Mouse (Mus musculus): ENCODE results near the gene S100z. TPM values are rescaled to one million over a fixed set of nuclear protein-coding genes. Genes with fewer than 3 reads are reported as not detected.

Gene S100z
- polyA plus RNA-seq, 1 experiment from 2014 or later, result not detected

DNA sequence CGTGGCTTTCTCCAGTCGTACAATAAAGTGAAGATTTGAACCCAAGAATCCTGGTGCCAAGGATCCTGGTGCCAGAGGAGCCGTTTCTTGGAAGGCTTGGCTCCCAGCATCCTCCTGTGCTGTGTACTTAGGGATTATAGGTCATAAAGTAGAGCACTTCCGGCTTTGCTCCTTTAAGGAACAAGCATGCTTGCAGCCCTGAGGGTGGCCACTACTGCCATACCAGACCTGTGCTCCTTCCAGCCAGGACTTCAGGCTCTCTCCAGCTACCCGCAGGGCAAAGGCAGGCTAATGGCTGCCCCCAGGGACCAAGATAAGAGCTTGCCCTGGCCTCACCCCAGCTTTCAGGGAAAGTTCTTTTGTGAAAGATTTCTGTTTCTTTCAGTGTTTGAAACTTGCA is 14.8 kb upstream of the S100z start:
- no peak for ATAC-seq (ENCODE audit: low FRiP score)

DNA sequence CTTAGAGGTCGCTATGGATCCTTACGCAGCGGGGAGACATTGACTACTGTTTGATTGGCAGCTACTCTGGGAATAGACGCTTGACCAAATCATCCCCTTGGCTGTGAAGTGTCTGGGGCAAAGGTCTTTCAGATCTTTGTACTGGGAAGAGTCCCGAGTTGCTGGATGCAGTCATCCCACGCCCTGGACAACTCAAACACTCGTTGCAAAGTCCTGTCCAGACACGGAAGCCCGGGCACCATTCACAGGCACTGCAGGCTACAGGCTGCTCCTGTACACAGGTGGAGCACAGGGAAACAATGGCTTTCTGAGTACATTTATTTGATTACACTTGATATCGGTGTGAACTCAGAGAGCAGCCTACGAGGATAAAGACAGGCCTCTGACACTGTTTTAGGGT is 12.8 kb upstream of the S100z start:
- ATAC-seq (ENCODE audit: low FRiP score), result no peak
- Histone ChIP-seq H3K9me3 (replicated peaks) (no peaks in the 10 kb centered on the region), H3K27ac (replicated peaks) (no peak overlapping the region), H3K27me3 (replicated peaks) (no peaks in the 10 kb centered on the region), H3K4me2 (no peak overlapping the region), H3K4me3 (replicated peaks) (no peak overlapping the region), H3K4me1 (no peaks in the 10 kb centered on the region), H3K36me3 (no peaks in the 10 kb centered on the region), H3K9ac (replicated peaks) (no peak overlapping the region)
- WGBS, result 75% methylated on average over 11 of the region's 11 CpGs

More for the DNA sequence above, 14.8 kb upstream of the S100z start:
- Histone ChIP-seq H3K27ac (replicated peaks) (no peak overlapping the region), H3K4me3 (replicated peaks) (no peak overlapping the region), H3K4me1 (no peaks in the 10 kb centered on the region), H3K27me3 (replicated peaks) (no peaks in the 10 kb centered on the region), H3K9me3 (replicated peaks) (no peaks in the 10 kb centered on the region), H3K4me2 (no peak overlapping the region), H3K36me3 (no peaks in the 10 kb centered on the region), H3K9ac (replicated peaks) (no peak overlapping the region)
- WGBS, result 75% methylated on average over 5 of the region's 5 CpGs

- no peak overlapping the region for H3K4me2 ChIP-seq
- WGBS, result 66% methylated on average over 5 of the region's 5 CpGs
- no peak for ATAC-seq (ENCODE audit: low FRiP score)
- no peaks in the 10 kb centered on the region for H3K9me3 ChIP-seq (replicated peaks)
- H3K27ac ChIP-seq (replicated peaks), result no peak overlapping the region
- 0 out of 2 replicates have a peak, but pooled peaks cover 3% of the 10 kb centered on the region for H3K27me3 ChIP-seq (replicated peaks)
- H3K36me3 ChIP-seq, result no peaks in the 10 kb centered on the region
- H3K4me1 ChIP-seq, result no peaks in the 10 kb centered on the region
- H3K9ac ChIP-seq (replicated peaks), result no peak overlapping the region
- no peak overlapping the region for H3K4me3 ChIP-seq (replicated peaks)
Measured at GRCm38 (mm10) chr13:95484664-95485063, 6.1 kb upstream of the S100z start.

DNA sequence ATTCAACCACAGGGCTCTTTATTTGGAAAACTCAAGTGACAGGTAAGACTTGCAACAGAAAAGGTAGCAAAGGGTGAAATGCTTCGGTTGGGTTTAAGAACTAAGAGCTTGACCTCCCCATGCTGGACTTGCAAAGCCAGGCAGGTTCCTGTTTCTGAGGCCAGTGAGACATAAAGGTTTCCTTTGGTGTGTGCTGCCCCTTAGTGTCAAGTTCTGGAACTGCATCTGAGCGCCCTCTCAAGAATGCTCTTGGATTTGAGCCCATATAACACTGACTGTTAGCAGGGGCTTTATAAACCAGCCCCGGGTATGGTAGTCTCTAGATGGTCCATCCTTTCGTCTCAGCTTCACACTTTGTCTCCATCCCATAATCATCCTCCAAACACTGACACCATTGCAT is 2.9 kb upstream of the S100z start:
- no peak overlapping the region for H3K4me2 ChIP-seq
- H3K9me3 ChIP-seq (replicated peaks), result no peaks in the 10 kb centered on the region
- ATAC-seq (ENCODE audit: low FRiP score), result peak; percentile 77; the same call in 1 of the 2 replicates
- H3K4me3 ChIP-seq (replicated peaks), result no peak overlapping the region
- H3K4me1 ChIP-seq, result no peaks in the 10 kb centered on the region
- no peak overlapping the region for H3K9ac ChIP-seq (replicated peaks)
- H3K27ac ChIP-seq (replicated peaks), result no peak overlapping the region
- 16% methylated on average over 4 of the region's 4 CpGs for WGBS
- no peaks in the 10 kb centered on the region for H3K36me3 ChIP-seq
- H3K27me3 ChIP-seq (replicated peaks), result 0 out of 2 replicates have a peak, but pooled peaks cover 3% of the 10 kb centered on the region

DNA sequence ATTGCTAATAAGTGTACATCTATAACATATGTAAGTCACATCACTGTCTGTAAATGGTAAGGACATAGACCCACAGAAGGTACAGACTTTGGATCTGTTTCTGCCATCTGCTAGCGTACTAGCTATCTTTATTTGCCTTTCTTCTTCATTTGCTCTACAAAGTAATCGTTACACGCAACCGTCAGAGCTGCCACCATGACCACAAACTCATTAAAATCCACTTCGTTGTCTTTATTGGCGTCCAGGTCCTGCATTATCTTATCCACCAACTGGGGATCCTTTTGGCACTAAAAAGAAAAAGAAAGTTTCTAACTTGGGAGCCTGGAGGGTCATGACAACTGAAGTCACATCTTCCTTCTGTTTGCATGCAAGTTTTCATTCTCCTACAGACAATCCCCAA is 1.3 kb downstream of the S100z start:
- ATAC-seq (ENCODE audit: low FRiP score), result no peak
- H3K9ac ChIP-seq (replicated peaks), result no peak overlapping the region
- H3K4me1 ChIP-seq, result no peaks in the 10 kb centered on the region
- no peak overlapping the region for H3K27ac ChIP-seq (replicated peaks)
- H3K9me3 ChIP-seq (replicated peaks), result no peaks in the 10 kb centered on the region
- no peaks in the 10 kb centered on the region for H3K36me3 ChIP-seq
- WGBS, result 72% methylated on average over 6 of the region's 6 CpGs
- no peak overlapping the region for H3K4me3 ChIP-seq (replicated peaks)
- no peak overlapping the region for H3K4me2 ChIP-seq
- no peaks in the 10 kb centered on the region for H3K27me3 ChIP-seq (replicated peaks)

DNA sequence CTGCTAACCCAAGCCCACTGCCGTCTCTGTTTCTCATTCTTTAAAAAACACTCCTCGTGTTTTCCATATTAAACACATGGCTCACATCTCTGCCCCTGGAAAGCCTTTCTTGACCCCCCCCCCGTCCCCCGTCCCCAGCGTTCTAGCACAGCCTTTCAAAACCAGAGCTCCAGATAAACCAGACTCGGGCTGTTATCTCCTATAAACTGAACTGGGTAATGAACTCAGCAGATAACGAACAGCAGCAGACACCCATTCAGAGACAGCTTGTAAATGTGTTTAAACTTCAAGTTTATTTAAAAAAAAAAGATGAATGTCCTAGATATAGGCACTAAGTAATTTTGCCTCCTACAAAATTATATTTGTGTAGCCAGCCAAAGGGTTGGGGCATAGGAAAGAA is 3.4 kb downstream of the S100z start:
- no peak for ATAC-seq (ENCODE audit: low FRiP score)
- 75% methylated on average over 7 of the region's 7 CpGs for WGBS
- no peaks in the 10 kb centered on the region for H3K4me1 ChIP-seq
- H3K9me3 ChIP-seq (replicated peaks), result no peaks in the 10 kb centered on the region
- no peaks in the 10 kb centered on the region for H3K36me3 ChIP-seq
- H3K27me3 ChIP-seq (replicated peaks), result no peaks in the 10 kb centered on the region
- no peak overlapping the region for H3K27ac ChIP-seq (replicated peaks)
- H3K9ac ChIP-seq (replicated peaks), result no peak overlapping the region
- H3K4me3 ChIP-seq (replicated peaks), result no peak overlapping the region
- H3K4me2 ChIP-seq, result no peak overlapping the region

DNA sequence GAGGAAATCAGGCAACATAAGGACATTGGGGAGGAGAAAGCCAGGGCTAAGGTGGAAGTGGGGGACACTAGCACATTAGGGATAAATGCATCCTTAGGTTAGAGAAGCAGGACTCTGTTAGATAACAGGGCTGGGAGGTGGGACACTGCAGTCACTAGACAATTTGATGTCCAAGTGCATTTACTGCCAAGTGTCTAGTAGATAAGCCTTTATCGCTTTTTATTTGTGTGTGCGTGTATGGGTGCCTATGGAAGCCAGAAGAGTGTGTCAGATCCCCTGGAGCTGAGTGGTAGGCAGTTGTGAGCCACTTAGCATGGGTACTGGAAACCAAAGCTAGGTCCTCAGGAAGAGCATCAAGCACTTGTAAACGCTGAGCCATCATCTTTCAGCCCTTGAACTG is 4.2 kb downstream of the S100z start:
- 88% methylated on average over 3 of the region's 3 CpGs for WGBS
- no peak for ATAC-seq (ENCODE audit: low FRiP score)
- Histone ChIP-seq H3K36me3 (no peaks in the 10 kb centered on the region), H3K27me3 (replicated peaks) (no peaks in the 10 kb centered on the region), H3K9me3 (replicated peaks) (no peaks in the 10 kb centered on the region), H3K4me3 (replicated peaks) (no peak overlapping the region), H3K27ac (replicated peaks) (no peak overlapping the region), H3K9ac (replicated peaks) (no peak overlapping the region), H3K4me1 (no peaks in the 10 kb centered on the region), H3K4me2 (no peak overlapping the region)

- Histone ChIP-seq H3K27ac (replicated peaks) (no peak overlapping the region), H3K9me3 (replicated peaks) (no peaks in the 10 kb centered on the region), H3K4me1 (no peaks in the 10 kb centered on the region), H3K9ac (replicated peaks) (no peak overlapping the region), H3K4me2 (no peak overlapping the region), H3K36me3 (no peaks in the 10 kb centered on the region), H3K27me3 (replicated peaks) (no peaks in the 10 kb centered on the region), H3K4me3 (replicated peaks) (no peak overlapping the region)
- 71% methylated on average over 2 of the region's 2 CpGs for WGBS
- no peak for ATAC-seq (ENCODE audit: low FRiP score)
Measured at GRCm38 (mm10) chr13:95470970-95471369, 7.6 kb downstream of the S100z start.

- 73% methylated on average over 2 of the region's 2 CpGs for WGBS
- H3K27me3 ChIP-seq (replicated peaks), result no peaks in the 10 kb centered on the region
- ATAC-seq (ENCODE audit: low FRiP score), result no peak
- no peak overlapping the region for H3K4me3 ChIP-seq (replicated peaks)
- no peaks in the 10 kb centered on the region for H3K4me1 ChIP-seq
- no peaks in the 10 kb centered on the region for H3K9me3 ChIP-seq (replicated peaks)
- H3K9ac ChIP-seq (replicated peaks), result no peak overlapping the region
- no peak overlapping the region for H3K27ac ChIP-seq (replicated peaks)
- H3K36me3 ChIP-seq, result no peaks in the 10 kb centered on the region
- no peak overlapping the region for H3K4me2 ChIP-seq
Measured at GRCm38 (mm10) chr13:95451529-95451928, 27.0 kb downstream of the S100z start.

DNA sequence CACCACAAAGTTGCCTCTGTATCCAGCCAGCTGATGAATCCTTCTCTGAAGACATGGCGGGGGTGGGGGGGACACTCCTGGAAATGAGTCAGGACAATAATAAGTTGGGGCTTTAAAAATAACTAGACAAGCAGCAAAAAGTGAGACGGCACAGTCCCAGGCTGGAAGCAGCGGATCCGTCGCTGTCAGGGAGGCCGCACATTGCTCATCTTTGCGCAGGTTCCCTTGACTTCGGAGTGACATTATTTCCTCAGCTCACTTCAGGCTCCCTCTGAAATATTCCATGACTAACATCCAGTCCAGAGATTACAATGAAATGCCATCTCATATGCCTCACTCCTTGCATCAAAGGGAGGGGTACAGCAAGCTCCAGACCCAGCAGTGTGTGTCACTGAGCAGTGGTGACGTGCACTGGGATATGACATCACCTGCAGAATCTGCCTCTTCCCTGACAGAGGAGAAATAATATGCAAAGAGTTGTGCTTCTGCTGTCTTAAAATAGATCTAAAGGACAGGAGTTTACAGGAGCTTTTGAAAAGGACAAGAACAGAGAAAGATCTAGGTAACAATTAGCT is 27.8 kb downstream of the S100z start:
- Histone ChIP-seq H3K9ac (replicated peaks) (no peak overlapping the region), H3K4me1 (no peaks in the 10 kb centered on the region), H3K36me3 (no peaks in the 10 kb centered on the region), H3K27me3 (replicated peaks) (peaks cover 3% of the 10 kb centered on the region; the same call in 1 of the 2 replicates), H3K4me3 (replicated peaks) (no peak overlapping the region), H3K9me3 (replicated peaks) (no peaks in the 10 kb centered on the region), H3K27ac (replicated peaks) (no peak overlapping the region), H3K4me2 (no peak overlapping the region)
- no peak for ATAC-seq (ENCODE audit: low FRiP score)
- 88% methylated on average over 9 of the region's 9 CpGs for WGBS

- H3K4me1 ChIP-seq, result no peaks in the 10 kb centered on the region
- H3K4me3 ChIP-seq (replicated peaks), result no peak overlapping the region
- no peak overlapping the region for H3K9ac ChIP-seq (replicated peaks)
- WGBS, result 85% methylated on average over 3 of the region's 3 CpGs
- H3K27ac ChIP-seq (replicated peaks), result no peak overlapping the region
- no peak for ATAC-seq (ENCODE audit: low FRiP score)
- no peaks in the 10 kb centered on the region for H3K9me3 ChIP-seq (replicated peaks)
- peaks cover 13% of the 10 kb centered on the region for H3K27me3 ChIP-seq (replicated peaks)
- no peak overlapping the region for H3K4me2 ChIP-seq
- H3K36me3 ChIP-seq, result no peaks in the 10 kb centered on the region
Measured at GRCm38 (mm10) chr13:95449730-95450129, 28.8 kb downstream of the S100z start.

DNA sequence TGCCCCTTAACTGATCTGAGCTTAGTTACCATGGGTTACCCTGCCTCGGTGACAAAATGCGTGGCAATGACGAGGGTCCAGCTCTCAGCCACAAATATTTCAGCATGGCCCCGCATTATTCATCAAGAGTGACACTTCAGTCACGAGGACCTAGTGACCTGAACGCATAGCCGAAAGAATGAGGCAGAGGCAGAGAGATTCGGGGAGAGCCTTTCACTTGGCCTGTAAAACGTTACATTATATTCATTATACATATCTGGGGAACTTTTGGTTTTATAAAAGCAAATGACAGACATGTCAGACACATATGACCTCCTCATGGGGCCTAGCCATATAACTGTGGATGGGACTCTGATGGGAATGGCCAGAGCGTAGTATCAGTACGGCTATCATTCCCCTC is 33.7 kb downstream of the S100z start, which contains the start of gene Crhbp:
Gene Crhbp, minus strand, starts transcription at position 101 of the 400 bp plus-strand sequence.
- Histone ChIP-seq H3K9me3 (replicated peaks) (no peaks in the 10 kb centered on the region), H3K4me2 (peak within 1 kb of the TSS; percentile 94), H3K36me3 (no peaks in the 10 kb centered on the region), H3K4me1 (peaks cover 19% of the 10 kb centered on the region), H3K9ac (replicated peaks) (peak within 1 kb of the TSS; percentile 36), H3K4me3 (replicated peaks) (peak within 1 kb of the TSS; percentile 47), H3K27ac (replicated peaks) (no peak within 1 kb of the TSS), H3K27me3 (replicated peaks) (peaks cover 35% of the 10 kb centered on the region)
- 45% methylated on average over 11 of the region's 11 CpGs for WGBS
- no peak for ATAC-seq (ENCODE audit: low FRiP score)

Measured in neural tube, embryonic 15.5 days (tissue).